Mouse (Mus musculus): Measurements from ENCODE around the gene Hadha.

Gene Hadha

GRCm38 (mm10) chr5:30111126-30111525 lies 43.8 kb downstream of the Hadha start:
- DNase-seq (ENCODE audit: low read depth) = no peak

- DNase-seq (ENCODE audit: low read depth) = no peak
These were observed 44.4 kb downstream of the Hadha start for GRCm38 (mm10) chr5:30110371-30111060.

GRCm38 (mm10) chr5:30109899-30110298 lies 45.1 kb downstream of the Hadha start:
- DNase-seq (ENCODE audit: low read depth) = no peak

DNA sequence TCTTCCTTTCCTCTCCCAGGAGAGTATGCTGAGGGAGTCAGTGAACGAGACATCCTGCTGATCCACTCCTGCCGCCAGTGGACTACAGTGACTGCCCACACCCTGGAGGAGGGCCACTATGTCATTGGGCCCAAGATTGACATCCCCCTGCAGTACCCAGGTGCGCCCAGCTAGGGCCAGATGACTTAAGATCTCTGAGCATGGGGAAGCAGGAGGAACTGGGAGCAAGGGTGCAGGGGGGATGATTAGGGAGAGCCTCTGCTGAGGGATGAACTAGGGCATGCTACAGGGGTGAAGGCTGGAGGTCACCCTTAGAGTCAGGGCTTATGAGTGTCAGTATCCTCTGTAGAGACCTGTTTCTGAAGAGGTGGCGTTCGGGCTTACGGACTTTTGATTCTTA lies 46.7 kb downstream of the Hadha start:
- no peak for DNase-seq (ENCODE audit: low read depth)

GRCm38 (mm10) chr5:30107611-30108041 lies 47.3 kb downstream of the Hadha start:
- no peak for DNase-seq (ENCODE audit: low read depth)

- no peak for DNase-seq (ENCODE audit: low read depth)
These were observed 47.8 kb downstream of the Hadha start for GRCm38 (mm10) chr5:30107186-30107585.

DNA sequence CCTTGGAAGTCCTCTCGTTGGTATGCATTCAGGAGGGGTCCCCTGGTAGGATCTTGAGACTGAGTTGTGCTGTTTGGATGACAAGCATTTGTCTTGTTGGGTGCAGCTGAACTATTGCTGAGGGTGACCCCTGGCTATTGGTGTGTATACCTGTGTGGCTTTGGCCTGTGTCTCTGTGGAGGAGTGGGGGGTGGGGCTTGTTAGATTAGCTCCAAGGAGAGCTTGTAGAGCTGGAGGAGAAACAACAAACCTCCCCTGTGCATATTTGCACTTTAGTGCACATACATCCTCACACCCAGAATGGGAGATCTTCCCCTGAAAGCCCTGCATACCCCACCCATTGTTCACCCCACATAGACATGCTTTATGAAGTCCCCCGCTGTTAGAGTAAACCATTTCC lies 48.2 kb downstream of the Hadha start:
- DNase-seq (ENCODE audit: low read depth) = no peak

DNA sequence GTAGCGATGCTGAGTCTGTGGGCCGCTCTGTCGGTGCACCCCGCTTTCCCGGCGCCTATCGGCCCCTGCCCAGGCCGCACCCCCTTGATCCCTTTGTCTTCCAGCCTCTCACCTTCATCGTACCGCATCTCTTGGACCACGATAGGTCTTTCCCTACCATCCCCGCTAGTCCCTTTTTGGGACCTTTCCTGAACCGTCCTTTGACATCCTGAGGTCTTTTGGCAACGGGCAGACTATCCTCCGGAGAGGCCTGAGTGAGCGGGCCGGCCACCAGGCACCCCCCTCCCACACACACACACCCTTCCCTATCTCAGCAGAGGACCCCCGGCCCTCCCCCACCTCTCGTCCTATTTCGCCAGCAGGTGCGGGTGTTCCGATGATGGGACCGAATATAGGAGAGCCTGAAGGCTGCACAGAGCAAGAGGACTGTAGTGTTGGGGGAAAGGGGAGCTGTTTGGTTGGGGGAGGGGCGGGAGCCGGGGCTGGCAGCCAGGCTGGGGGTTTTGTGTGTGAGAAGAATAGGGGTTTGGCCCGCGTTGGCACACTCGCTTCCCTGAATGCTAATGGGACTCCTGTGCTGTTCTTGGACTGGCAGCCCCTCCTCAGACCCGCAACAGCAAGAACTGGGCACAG lies 49.2 kb downstream of the Hadha start, which contains the start of gene 3110082J24Rik:
Gene 3110082J24Rik (minus strand): TSS at position 419 of the 633 bp plus-strand sequence.
- DNase-seq (ENCODE audit: low read depth) = no peak

DNA sequence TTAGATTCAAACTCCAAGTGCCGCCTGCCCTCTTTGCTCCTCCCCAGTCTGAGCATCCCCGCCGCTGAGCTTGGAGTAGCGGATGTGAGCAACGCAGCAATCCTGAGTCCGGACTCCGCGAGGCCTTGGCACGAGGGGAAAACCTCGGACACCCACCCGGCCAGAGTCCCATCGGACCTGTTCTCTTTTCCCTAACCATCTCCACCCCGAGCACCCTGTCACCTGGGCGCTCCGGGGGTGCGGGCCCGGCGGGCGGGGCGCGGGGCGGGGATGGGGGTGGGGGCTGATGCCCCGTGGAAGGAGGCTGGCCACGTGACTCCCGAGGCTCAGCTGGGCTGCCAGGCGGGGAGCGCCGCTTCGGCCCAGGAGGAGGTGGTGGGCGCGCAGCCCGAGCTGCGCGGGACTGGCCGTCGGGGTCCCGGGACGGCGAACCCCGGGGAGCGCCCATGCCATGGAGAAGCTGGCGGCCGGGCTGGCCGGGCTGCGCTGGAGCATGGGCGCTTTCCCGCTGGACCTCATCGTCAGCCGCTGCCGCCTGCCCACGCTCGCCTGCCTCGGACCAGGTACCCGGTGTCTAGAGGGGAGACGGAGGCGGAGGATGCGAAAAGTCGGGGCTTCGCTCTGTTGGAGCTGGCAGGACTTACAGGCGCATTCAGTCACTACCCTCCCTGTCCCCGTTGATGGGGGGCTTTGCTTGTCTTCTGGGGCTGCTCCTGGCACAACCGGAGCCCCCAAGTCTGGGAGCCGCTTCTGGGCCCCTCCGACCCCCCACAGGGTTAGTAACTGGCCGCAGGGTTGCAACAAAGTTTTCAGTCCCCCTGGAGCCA lies 49.9 kb downstream of the Hadha start, which contains the start of gene Garem2:
Gene Garem2 (plus strand): TSS at position 321 of the 827 bp plus-strand sequence.
- DNase-seq (ENCODE audit: low read depth) = peak; percentile 17

DNA sequence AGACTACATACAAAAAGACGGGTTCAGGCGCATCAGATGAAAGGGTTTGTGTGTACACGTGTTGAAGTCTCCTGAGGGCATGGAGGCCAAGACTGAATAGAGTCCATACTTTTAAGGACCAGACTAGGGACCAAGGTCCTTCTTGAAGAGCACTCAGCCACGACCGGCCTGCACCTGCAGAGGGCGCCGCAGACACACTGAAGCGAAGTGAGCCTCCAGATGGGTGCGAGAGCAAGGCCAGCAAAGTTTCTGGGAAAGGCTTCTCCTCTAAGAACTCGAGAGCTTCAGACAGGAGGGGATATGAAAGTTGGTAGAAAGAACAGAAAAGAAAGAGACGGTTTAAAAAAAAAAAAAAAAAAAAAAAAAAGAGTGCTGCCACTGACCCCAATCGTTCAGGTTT lies 50.6 kb downstream of the Hadha start:
- DNase-seq (ENCODE audit: low read depth) = peak; percentile 20

- no peak for DNase-seq (ENCODE audit: low read depth)
These were observed 51.6 kb downstream of the Hadha start for GRCm38 (mm10) chr5:30103340-30103739.

DNA sequence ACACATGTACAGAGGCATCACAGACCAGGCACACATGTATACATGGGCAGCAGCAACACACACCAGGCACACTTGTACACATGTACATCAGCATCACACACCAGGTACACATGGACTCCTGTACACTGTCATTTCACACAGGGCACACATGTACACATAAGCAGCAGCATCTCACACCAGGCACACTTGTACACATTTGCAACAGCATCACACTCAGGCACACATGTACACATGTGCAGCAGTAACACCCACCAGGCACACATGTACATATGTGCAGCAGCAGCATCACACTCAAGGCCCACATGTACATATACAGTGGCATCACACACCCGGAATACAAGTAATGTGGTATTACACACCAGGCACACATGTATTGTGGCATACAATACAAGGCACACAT lies 56.7 kb downstream of the Hadha start:
- no peak for DNase-seq (ENCODE audit: low read depth)

- no peak for DNase-seq (ENCODE audit: low read depth)
These were observed 59.2 kb downstream of the Hadha start for GRCm38 (mm10) chr5:30095731-30096130.

DNA sequence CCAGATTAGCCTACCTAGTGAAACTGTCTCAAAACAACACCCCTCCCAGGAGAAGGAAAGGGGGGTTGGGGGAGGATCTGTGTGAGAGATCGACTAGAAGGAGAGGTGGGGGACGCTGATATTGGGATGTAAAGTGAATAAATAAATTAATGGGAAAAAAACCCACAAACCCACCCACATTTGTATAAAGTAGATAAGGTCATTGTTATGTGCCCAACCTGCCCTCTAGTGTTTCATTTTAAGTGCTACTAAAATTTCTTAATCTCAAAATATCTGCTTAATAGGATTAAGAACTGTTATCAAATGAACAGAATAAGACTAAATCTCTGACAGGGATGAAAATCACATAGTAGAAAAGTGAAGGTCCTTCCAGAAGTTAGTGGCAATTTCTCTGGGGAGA lies 60.6 kb downstream of the Hadha start:
- no peak for DNase-seq (ENCODE audit: low read depth)

DNA sequence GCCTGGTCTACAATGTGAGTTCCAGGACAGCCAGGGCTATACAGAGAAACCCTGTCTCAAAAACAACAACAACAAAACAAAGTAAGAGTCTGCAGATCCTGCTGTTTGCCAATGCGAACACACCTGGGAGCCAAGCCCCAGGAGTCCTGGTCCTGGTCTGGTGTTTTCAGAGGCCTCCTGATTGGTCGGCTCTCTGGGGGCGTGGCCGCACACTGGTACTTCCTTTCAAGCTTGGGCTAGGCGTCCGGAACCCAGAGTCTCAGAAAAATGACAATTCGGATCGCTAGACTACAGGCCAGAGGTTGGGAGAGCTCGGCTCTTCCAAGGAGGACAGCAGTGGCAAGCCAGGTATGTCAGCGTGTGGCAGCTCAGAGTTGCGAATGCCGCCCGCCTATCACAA lies 62.3 kb downstream of the Hadha start:
- no peak for DNase-seq (ENCODE audit: low read depth)

- peak; percentile 50 for DNase-seq (ENCODE audit: low read depth)
These were observed 81.8 kb downstream of the Hadha start, which contains the start of gene Tyms for GRCm38 (mm10) chr5:30072825-30073821. Tyms (minus strand) TSS chr5:30073617.

DNA sequence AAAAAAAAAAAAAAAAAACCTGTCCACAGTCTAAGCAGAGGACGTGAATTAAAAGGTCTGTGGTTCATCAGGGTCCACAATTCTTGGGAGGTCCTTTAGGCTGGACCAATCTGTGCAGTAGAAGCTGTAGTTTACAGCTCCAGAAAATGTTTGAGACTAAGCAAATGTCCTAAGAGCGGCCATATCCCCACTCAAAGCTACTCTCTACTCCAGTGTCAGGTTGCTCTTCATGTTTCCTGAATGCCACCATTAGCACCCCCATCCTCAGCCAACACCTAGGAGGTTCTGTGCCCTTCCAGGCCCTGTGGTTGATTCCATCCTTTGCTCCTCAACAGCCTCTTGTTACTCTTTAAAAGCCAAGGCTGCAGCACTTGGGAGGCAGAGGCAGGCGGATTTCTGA lies 82.6 kb downstream of the Hadha start:
- no peak for DNase-seq (ENCODE audit: low read depth)

DNA sequence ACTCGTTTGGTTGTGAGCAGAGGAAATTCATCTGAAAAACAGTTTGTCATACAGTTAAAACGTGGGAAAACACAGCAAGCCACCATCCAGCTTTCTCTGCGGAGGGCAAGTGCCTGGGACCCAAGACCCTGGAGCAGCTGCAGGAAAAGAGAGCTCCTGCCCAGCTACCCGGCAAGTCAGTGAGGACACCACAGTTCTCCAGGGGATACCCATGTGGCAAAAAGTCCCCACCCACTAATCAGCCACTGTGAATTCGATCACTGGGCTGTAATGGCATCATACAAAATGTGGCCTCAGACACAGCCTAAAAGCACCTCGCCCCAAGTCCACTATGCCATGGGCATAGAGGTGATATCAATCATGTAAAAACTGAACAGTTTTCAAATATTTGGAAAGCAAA lies 83.3 kb downstream of the Hadha start:
- DNase-seq (ENCODE audit: low read depth) = no peak
